Mouse (Mus musculus) forebrain, embryonic 16.5 days (tissue): ENCODE measurements around the gene Pkn3. TPM values are rescaled to one million over a fixed set of nuclear protein-coding genes. Genes with fewer than 3 reads are reported as not detected.
"Not testable (repeated sequence)": the region's sequence is repeated elsewhere in the genome, so short reads cannot be mapped to it uniquely, and the experiment has no call there.

Experiments used
- ATAC-seq: fragments of 200-750 bp; cut with Nextera tagmentation; 2 replicates; pipeline ENCODE4 v1.8.0; 2017; ENCODE audit warnings: mild to moderate bottlenecking, moderate library complexity
- H3K27ac ChIP-seq: fragments of 300-500 bp; sonication (generic); 2 replicates; pipeline ENCODE4 v1.5.1; 2014; ENCODE audit warnings: low read length, control low read depth
- H3K27me3 ChIP-seq: fragments of 300-500 bp; sonication (generic); replicated peaks from 2 replicates; pipeline ENCODE4 v1.6.1; 2014; ENCODE audit warnings: low read length; ENCODE audit not compliant: control insufficient read depth, insufficient read depth
- H3K36me3 ChIP-seq: fragments of 300-500 bp; sonication (generic); 2 replicates; pipeline ENCODE4 v1.6.1; 2014; ENCODE audit not compliant: control insufficient read depth, insufficient read depth
- H3K4me1 ChIP-seq: fragments of 300-500 bp; sonication (generic); replicated peaks from 2 replicates; pipeline ENCODE4 v1.6.1; 2014; ENCODE audit warnings: low read length; ENCODE audit not compliant: control insufficient read depth, insufficient read depth
- H3K4me2 ChIP-seq: fragments of 300-500 bp; sonication (generic); 2 replicates; pipeline ENCODE4 v1.6.1; 2014; ENCODE audit warnings: mild to moderate bottlenecking, low read length, control low read depth
- H3K4me3 ChIP-seq: fragments of 300-500 bp; sonication (generic); replicated peaks from 2 replicates; pipeline ENCODE4 v1.5.1; 2014; ENCODE audit warnings: mild to moderate bottlenecking, low read length, control low read depth
- H3K9ac ChIP-seq: fragments of 300-500 bp; sonication (generic); replicated peaks from 2 replicates; pipeline ENCODE4 v1.6.1; 2014; ENCODE audit warnings: low read depth, low read length, control low read depth
- H3K9me3 ChIP-seq: fragments of 300-500 bp; sonication (generic); 2 replicates; pipeline ENCODE4 v1.6.1; 2016; ENCODE audit warnings: low read length; ENCODE audit not compliant: control insufficient read depth
- WGBS: fragments of 180-500 bp; shearing (Covaris S2); extraction: QIAGEN DNeasy Blood & Tissue Kit; methylation state at CpG from one replicate; pipeline ENCODE4 v1.1.7; 2014; 5-methylcytosine and 5-hydroxymethylcytosine counted together
- polyA plus RNA-seq: library from polyadenylated mRNA; unstranded; fragments of >200 nt; fragmentation: Nextera tagmentation; extraction: Ambion mirVana; gene quantifications from 2 replicates; pipeline ENCODE4 v1.2.1, GENCODE M21; 2015

Gene Pkn3
- polyA plus RNA-seq, 1 experiment from 2014 or later = 2.6 TPM

DNA sequence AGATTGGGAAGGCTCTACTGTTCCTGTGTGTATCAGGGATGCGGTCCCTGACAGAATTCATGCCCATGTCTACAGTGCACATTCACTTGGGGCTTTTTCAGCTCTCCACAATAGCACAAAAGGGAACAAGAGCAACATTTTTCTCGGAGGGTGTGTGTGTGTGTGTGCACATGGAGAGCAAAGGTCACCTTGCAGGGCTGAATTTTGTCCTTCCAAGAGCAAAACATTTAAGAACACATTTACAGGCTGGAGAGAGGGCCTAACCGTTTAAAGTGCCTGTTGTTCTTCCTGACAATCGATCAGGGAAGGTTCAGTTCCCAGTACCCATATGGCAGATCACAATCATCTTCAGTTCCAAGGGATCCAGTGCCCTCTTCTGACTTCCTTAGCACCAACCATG lies 52.7 kb downstream of the Pkn3 start:
- Histone ChIP-seq H3K36me3 (no peaks in the 10 kb centered on the region), H3K27ac (no peak overlapping the region), H3K4me1 (peaks cover 17% of the 10 kb centered on the region), H3K27me3 (no peaks in the 10 kb centered on the region), H3K4me3 (no peak overlapping the region), H3K9me3 (no peaks in the 10 kb centered on the region), H3K4me2 (no peak overlapping the region), H3K9ac (no peak overlapping the region)
- 84% methylated on average over 4 of the region's 4 CpGs for whole genome bisulfite sequencing
- no peak for ATAC-seq

GRCm38 (mm10) chr2:30131240-30131639 lies 53.8 kb downstream of the Pkn3 start:
- not testable (repeated sequence) for H3K4me3 ChIP-seq, H3K36me3 ChIP-seq, H3K27me3 ChIP-seq, H3K4me2 ChIP-seq, H3K27ac ChIP-seq, H3K9me3 ChIP-seq, H3K9ac ChIP-seq, ATAC-seq
- 60% methylated on average over 5 of the region's 5 CpGs for WGBS
- peaks cover 18% of the 10 kb centered on the region for H3K4me1 ChIP-seq

DNA sequence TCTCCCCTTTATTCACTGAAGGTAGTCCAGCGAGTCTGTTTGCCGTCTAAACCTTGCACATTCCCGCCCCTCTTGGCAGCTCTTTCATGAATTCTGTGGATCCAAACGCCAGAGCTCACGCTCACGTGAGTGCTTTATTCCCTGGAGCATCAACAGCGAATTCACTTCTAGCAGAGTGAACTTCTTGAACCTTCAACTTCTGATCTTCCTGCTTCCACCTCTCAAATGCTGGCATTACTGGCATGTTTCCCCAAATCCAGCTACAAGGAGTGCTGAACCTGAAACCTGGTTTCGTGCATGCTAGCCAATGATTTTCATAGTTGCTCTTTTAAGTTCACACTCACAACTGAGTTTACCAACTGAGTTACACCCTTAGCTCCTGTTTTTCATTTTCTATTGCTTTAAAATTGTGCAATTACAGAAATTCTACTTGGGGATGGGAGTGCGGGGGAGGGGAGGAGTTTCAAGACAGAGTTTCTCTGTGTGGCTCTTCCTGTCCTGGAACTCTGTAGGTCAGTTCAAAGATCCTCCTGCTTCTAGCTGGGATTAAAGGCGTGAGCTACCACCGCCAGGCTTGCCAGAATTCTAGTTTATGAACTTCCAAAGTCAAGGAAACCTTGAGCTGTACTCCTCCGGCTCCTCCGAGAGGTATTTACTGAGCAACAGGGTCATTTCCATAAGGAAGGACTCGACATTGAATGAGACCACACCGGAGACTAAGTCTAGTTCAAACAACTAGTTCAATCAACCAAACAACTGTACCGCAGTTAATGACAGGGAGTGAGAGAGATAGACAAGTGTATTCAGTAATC lies 55.5 kb downstream of the Pkn3 start:
- peak overlapping the region; percentile 69 for H3K4me3 ChIP-seq
- 19% methylated on average over 16 of the region's 16 CpGs for WGBS
- H3K9me3 ChIP-seq = no peaks in the 10 kb centered on the region
- peaks cover 18% of the 10 kb centered on the region for H3K4me1 ChIP-seq
- ATAC-seq = no peak
- H3K9ac ChIP-seq = peak overlapping the region; percentile 70
- H3K27ac ChIP-seq = 0 out of 2 replicates have a peak overlapping the region, but pooled peaks have one; percentile 29
- H3K36me3 ChIP-seq = 0 out of 2 replicates have a peak, but pooled peaks cover 2% of the 10 kb centered on the region
- no peaks in the 10 kb centered on the region for H3K27me3 ChIP-seq
- H3K4me2 ChIP-seq = peak overlapping the region; percentile 95

- peak within 1 kb of the TSS; percentile 95 for H3K4me2 ChIP-seq
- H3K9ac ChIP-seq = peak within 1 kb of the TSS; percentile 70
- peak within 1 kb of the TSS; percentile 69 for H3K4me3 ChIP-seq
- ATAC-seq = peak; percentile 96
- WGBS = under 1% methylated on average over 46 of the region's 46 CpGs
- H3K27me3 ChIP-seq = no peaks in the 10 kb centered on the region
- H3K4me1 ChIP-seq = peaks cover 18% of the 10 kb centered on the region
- peaks cover 2% of the 10 kb centered on the region; the same call in 1 of the 2 replicates for H3K36me3 ChIP-seq
- no peaks in the 10 kb centered on the region for H3K9me3 ChIP-seq
- H3K27ac ChIP-seq = peak within 1 kb of the TSS; percentile 31; the same call in 1 of the 2 replicates
Observed at GRCm38 (mm10) chr2:30133613-30134377, 56.3 kb downstream of the Pkn3 start, which contains the start of gene Tbc1d13. TSS of gene Tbc1d13 (plus strand) at chr2:30133746.

GRCm38 (mm10) chr2:30134378-30134711 lies 56.9 kb downstream of the Pkn3 start:
- peak overlapping the region; percentile 70 for H3K9ac ChIP-seq
- H3K4me1 ChIP-seq = peaks cover 18% of the 10 kb centered on the region
- H3K9me3 ChIP-seq = no peaks in the 10 kb centered on the region
- WGBS = 20% methylated on average over 6 of the region's 6 CpGs
- no peak for ATAC-seq
- H3K27me3 ChIP-seq = no peaks in the 10 kb centered on the region
- H3K4me2 ChIP-seq = peak overlapping the region; percentile 95
- peaks cover 2% of the 10 kb centered on the region; the same call in 1 of the 2 replicates for H3K36me3 ChIP-seq
- H3K27ac ChIP-seq = no peak overlapping the region; the same call in 1 of the 2 replicates
- H3K4me3 ChIP-seq = peak overlapping the region; percentile 69

DNA sequence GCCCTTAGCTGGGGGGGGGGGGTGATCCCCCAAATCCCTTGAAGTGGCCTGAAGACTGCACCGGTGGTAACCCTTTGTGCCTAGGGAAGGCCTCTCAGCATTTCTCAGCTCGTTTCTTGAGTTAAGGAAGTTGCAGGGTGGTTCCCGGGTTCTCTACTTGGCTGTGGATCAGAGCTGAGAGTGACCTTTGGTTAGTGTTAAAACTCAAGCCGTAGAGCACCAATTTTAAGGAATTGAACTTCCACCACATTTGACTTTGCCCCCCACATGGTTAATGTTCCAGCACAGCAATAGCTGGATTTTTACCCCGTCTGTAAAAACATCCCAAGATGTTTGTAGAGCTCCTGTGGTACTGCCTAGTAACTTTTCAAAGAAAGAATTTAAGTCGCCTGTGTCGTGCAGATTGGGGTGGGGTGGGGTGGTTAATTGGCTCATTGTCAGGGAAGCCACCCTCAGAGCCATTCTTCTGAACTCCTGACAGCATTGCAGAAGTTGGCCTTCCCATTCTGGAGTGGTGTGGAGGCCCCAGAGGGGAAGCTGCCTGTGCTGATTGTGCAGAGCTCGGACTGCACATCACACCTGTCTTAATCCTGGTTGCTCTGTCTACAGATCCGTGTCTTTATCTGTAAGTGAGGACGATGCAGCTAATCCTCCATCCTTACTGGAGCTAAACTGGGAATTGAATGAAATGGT lies 57.6 kb downstream of the Pkn3 start:
- Histone ChIP-seq H3K4me3 (peak overlapping the region; percentile 69), H3K4me1 (peaks cover 18% of the 10 kb centered on the region), H3K9me3 (no peaks in the 10 kb centered on the region), H3K36me3 (peaks cover 2% of the 10 kb centered on the region; the same call in 1 of the 2 replicates), H3K27me3 (no peaks in the 10 kb centered on the region), H3K9ac (0 out of 2 replicates have a peak overlapping the region, but pooled peaks have one; percentile 19), H3K4me2 (peak overlapping the region; percentile 95), H3K27ac (no peak overlapping the region)
- ATAC-seq = no peak
- WGBS = 46% methylated on average over 10 of the region's 10 CpGs

- Histone ChIP-seq H3K4me3 (no peak overlapping the region), H3K27ac (no peak overlapping the region), H3K36me3 (peaks cover 9% of the 10 kb centered on the region; the same call in 1 of the 2 replicates), H3K4me1 (peaks cover 18% of the 10 kb centered on the region), H3K9me3 (no peaks in the 10 kb centered on the region), H3K27me3 (no peaks in the 10 kb centered on the region), H3K4me2 (no peak overlapping the region), H3K9ac (no peak overlapping the region)
- no peak for ATAC-seq
- WGBS = 94% methylated on average over 10 of the region's 10 CpGs
Observed at GRCm38 (mm10) chr2:30136458-30136857, 59.0 kb downstream of the Pkn3 start.

GRCm38 (mm10) chr2:30140021-30140420 lies 62.5 kb downstream of the Pkn3 start:
- ATAC-seq, H3K27ac ChIP-seq: not testable (repeated sequence)
- 85% methylated on average over 4 of the region's 4 CpGs for WGBS

More at GRCm38 (mm10) chr2:30140021-30140420, 62.5 kb downstream of the Pkn3 start:
- H3K4me2 ChIP-seq, H3K27me3 ChIP-seq, H3K9ac ChIP-seq, H3K4me3 ChIP-seq, H3K4me1 ChIP-seq, H3K9me3 ChIP-seq: not testable (repeated sequence)
- H3K36me3 ChIP-seq = peaks cover 32% of the 10 kb centered on the region
